Mouse (Mus musculus): Measurements from ENCODE around the gene Zbtb20. TPM values are rescaled to one million over a fixed set of nuclear protein-coding genes. Genes with fewer than 3 reads are reported as not detected.
A peak's percentile ranks its signal among the peaks of the same experiment; 100 is the strongest.

The Zbtb20 gene
- polyA plus RNA-seq, 1 experiment from 2014 or later = 54.7 TPM

GRCm38 (mm10) chr16:43506189-43506751, 630.6 kb downstream of the Zbtb20 start:
- peak overlapping the region; percentile 62 for H3K9ac ChIP-seq (ENCODE audit: low read length)
- ATAC-seq (replicated peaks; ENCODE audit: low FRiP score) = peak; percentile 11; the same call in 1 of the 2 replicates
- H3K9me3 ChIP-seq (ENCODE audit: control insufficient read depth, low read length) = no peaks in the 10 kb centered on the region
- H3K4me2 ChIP-seq (ENCODE audit: low read depth, low read length, severe bottlenecking) = peak overlapping the region; percentile 50
- peak overlapping the region; percentile 79 for H3K27ac ChIP-seq (ENCODE audit: low read depth, low read length)
- H3K27me3 ChIP-seq (ENCODE audit: control insufficient read depth, insufficient read depth, low read length) = no peaks in the 10 kb centered on the region
- H3K4me3 ChIP-seq (ENCODE audit: low read depth, low read length) = peak overlapping the region; percentile 25
- DNase-seq (ENCODE audit: low spot score) = no peak
- H3K4me1 ChIP-seq (replicated peaks; ENCODE audit: control insufficient read depth, insufficient read depth, low read length) = peaks cover 16% of the 10 kb centered on the region
- WGBS = 9% methylated on average over 9 of the region's 9 CpGs
- no peaks in the 10 kb centered on the region for H3K36me3 ChIP-seq (ENCODE audit: control insufficient read depth, insufficient read depth, low read length)

GRCm38 (mm10) chr16:43506771-43507405, 631.2 kb downstream of the Zbtb20 start:
- H3K4me2 ChIP-seq (ENCODE audit: low read depth, low read length, severe bottlenecking) = peak overlapping the region; percentile 50
- WGBS = 11% methylated on average over 10 of the region's 10 CpGs
- no peaks in the 10 kb centered on the region for H3K9me3 ChIP-seq (ENCODE audit: control insufficient read depth, low read length)
- no peak for ATAC-seq (replicated peaks; ENCODE audit: low FRiP score)
- DNase-seq (ENCODE audit: low spot score) = no peak
- peak overlapping the region; percentile 79 for H3K27ac ChIP-seq (ENCODE audit: low read depth, low read length)
- H3K36me3 ChIP-seq (ENCODE audit: control insufficient read depth, insufficient read depth, low read length) = no peaks in the 10 kb centered on the region
- peaks cover 16% of the 10 kb centered on the region for H3K4me1 ChIP-seq (replicated peaks; ENCODE audit: control insufficient read depth, insufficient read depth, low read length)
- H3K27me3 ChIP-seq (ENCODE audit: control insufficient read depth, insufficient read depth, low read length) = no peaks in the 10 kb centered on the region
- peak overlapping the region; percentile 25 for H3K4me3 ChIP-seq (ENCODE audit: low read depth, low read length)
- peak overlapping the region; percentile 62 for H3K9ac ChIP-seq (ENCODE audit: low read length)

- no peak for DNase-seq (ENCODE audit: low spot score)
- no peak overlapping the region; the same call in 1 of the 2 replicates for H3K4me3 ChIP-seq (ENCODE audit: low read depth, low read length)
Observed at GRCm38 (mm10) chr16:43508166-43508998, 632.7 kb downstream of the Zbtb20 start.

GRCm38 (mm10) chr16:43510516-43510915, 634.8 kb downstream of the Zbtb20 start:
- Histone ChIP-seq H3K36me3 (ENCODE audit: control insufficient read depth, insufficient read depth, low read length) (no peaks in the 10 kb centered on the region), H3K27me3 (ENCODE audit: control insufficient read depth, insufficient read depth, low read length) (no peaks in the 10 kb centered on the region), H3K9me3 (ENCODE audit: control insufficient read depth, low read length) (no peaks in the 10 kb centered on the region), H3K4me1 (replicated peaks; ENCODE audit: control insufficient read depth, insufficient read depth, low read length) (peaks cover 10% of the 10 kb centered on the region), H3K4me3 (ENCODE audit: low read depth, low read length) (no peak overlapping the region), H3K27ac (ENCODE audit: low read depth, low read length) (peak overlapping the region; percentile 41; the same call in 1 of the 2 replicates), H3K9ac (ENCODE audit: low read length) (peak overlapping the region; percentile 16; the same call in 1 of the 2 replicates), H3K4me2 (ENCODE audit: low read depth, low read length, severe bottlenecking) (peak overlapping the region; percentile 9; the same call in 1 of the 2 replicates)
- 55% methylated on average over 5 of the region's 5 CpGs for WGBS
- ATAC-seq (replicated peaks; ENCODE audit: low FRiP score) (no peak), DNase-seq (ENCODE audit: low spot score) (no peak)

More at GRCm38 (mm10) chr16:43508166-43508998, 632.7 kb downstream of the Zbtb20 start:
- Histone ChIP-seq H3K36me3 (ENCODE audit: control insufficient read depth, insufficient read depth, low read length) (no peaks in the 10 kb centered on the region), H3K4me1 (replicated peaks; ENCODE audit: control insufficient read depth, insufficient read depth, low read length) (peaks cover 12% of the 10 kb centered on the region), H3K27ac (ENCODE audit: low read depth, low read length) (no peak overlapping the region), H3K9me3 (ENCODE audit: control insufficient read depth, low read length) (no peaks in the 10 kb centered on the region), H3K4me2 (ENCODE audit: low read depth, low read length, severe bottlenecking) (peak overlapping the region; percentile 26; the same call in 1 of the 2 replicates), H3K9ac (ENCODE audit: low read length) (peak overlapping the region; percentile 35), H3K27me3 (ENCODE audit: control insufficient read depth, insufficient read depth, low read length) (no peaks in the 10 kb centered on the region)
- no peak for ATAC-seq (replicated peaks; ENCODE audit: low FRiP score)
- 71% methylated on average over 9 of the region's 9 CpGs for WGBS

- no peak overlapping the region for H3K9ac ChIP-seq (ENCODE audit: low read length)
- ATAC-seq (replicated peaks; ENCODE audit: low FRiP score) = no peak
Observed at GRCm38 (mm10) chr16:43511531-43511930, 635.9 kb downstream of the Zbtb20 start.

GRCm38 (mm10) chr16:43513933-43514332, 638.3 kb downstream of the Zbtb20 start:
- DNase-seq (ENCODE audit: low spot score) (no peak), ATAC-seq (replicated peaks; ENCODE audit: low FRiP score) (no peak)
- Histone ChIP-seq H3K4me1 (replicated peaks; ENCODE audit: control insufficient read depth, insufficient read depth, low read length) (peaks cover 2% of the 10 kb centered on the region; the same call in 1 of the 2 replicates), H3K27ac (ENCODE audit: low read depth, low read length) (no peak overlapping the region), H3K9me3 (ENCODE audit: control insufficient read depth, low read length) (no peaks in the 10 kb centered on the region), H3K4me2 (ENCODE audit: low read depth, low read length, severe bottlenecking) (no peak overlapping the region), H3K36me3 (ENCODE audit: control insufficient read depth, insufficient read depth, low read length) (no peaks in the 10 kb centered on the region), H3K4me3 (ENCODE audit: low read depth, low read length) (no peak overlapping the region), H3K27me3 (ENCODE audit: control insufficient read depth, insufficient read depth, low read length) (no peaks in the 10 kb centered on the region), H3K9ac (ENCODE audit: low read length) (no peak overlapping the region)
- WGBS = 84% methylated on average over 5 of the region's 5 CpGs

More at GRCm38 (mm10) chr16:43511531-43511930, 635.9 kb downstream of the Zbtb20 start:
- Histone ChIP-seq H3K27ac (ENCODE audit: low read depth, low read length) (no peak overlapping the region), H3K27me3 (ENCODE audit: control insufficient read depth, insufficient read depth, low read length) (no peaks in the 10 kb centered on the region), H3K4me3 (ENCODE audit: low read depth, low read length) (no peak overlapping the region), H3K4me1 (replicated peaks; ENCODE audit: control insufficient read depth, insufficient read depth, low read length) (peaks cover 6% of the 10 kb centered on the region), H3K4me2 (ENCODE audit: low read depth, low read length, severe bottlenecking) (no peak overlapping the region), H3K36me3 (ENCODE audit: control insufficient read depth, insufficient read depth, low read length) (no peaks in the 10 kb centered on the region), H3K9me3 (ENCODE audit: control insufficient read depth, low read length) (no peaks in the 10 kb centered on the region)
- 86% methylated on average over 4 of the region's 4 CpGs for WGBS
- DNase-seq (ENCODE audit: low spot score) = no peak

- Histone ChIP-seq H3K4me1 (replicated peaks; ENCODE audit: control insufficient read depth, insufficient read depth, low read length) (no peaks in the 10 kb centered on the region), H3K4me2 (ENCODE audit: low read depth, low read length, severe bottlenecking) (no peak overlapping the region), H3K27ac (ENCODE audit: low read depth, low read length) (no peak overlapping the region), H3K36me3 (ENCODE audit: control insufficient read depth, insufficient read depth, low read length) (no peaks in the 10 kb centered on the region), H3K27me3 (ENCODE audit: control insufficient read depth, insufficient read depth, low read length) (no peaks in the 10 kb centered on the region), H3K9ac (ENCODE audit: low read length) (no peak overlapping the region), H3K4me3 (ENCODE audit: low read depth, low read length) (no peak overlapping the region), H3K9me3 (ENCODE audit: control insufficient read depth, low read length) (no peaks in the 10 kb centered on the region)
- DNase-seq (ENCODE audit: low spot score) = no peak
- no peak for ATAC-seq (replicated peaks; ENCODE audit: low FRiP score)
- 83% methylated on average over 4 of the region's 4 CpGs for WGBS
Observed at GRCm38 (mm10) chr16:43515538-43515937, 639.9 kb downstream of the Zbtb20 start.

GRCm38 (mm10) chr16:43520274-43520673, 644.6 kb downstream of the Zbtb20 start:
- H3K9ac ChIP-seq (ENCODE audit: low read length) = no peak overlapping the region
- no peaks in the 10 kb centered on the region for H3K36me3 ChIP-seq (ENCODE audit: control insufficient read depth, insufficient read depth, low read length)
- H3K27me3 ChIP-seq (ENCODE audit: control insufficient read depth, insufficient read depth, low read length) = no peaks in the 10 kb centered on the region
- no peak overlapping the region for H3K27ac ChIP-seq (ENCODE audit: low read depth, low read length)
- H3K4me1 ChIP-seq (replicated peaks; ENCODE audit: control insufficient read depth, insufficient read depth, low read length) = no peaks in the 10 kb centered on the region
- ATAC-seq (replicated peaks; ENCODE audit: low FRiP score) (no peak), DNase-seq (ENCODE audit: low spot score) (no peak)
- no peak overlapping the region for H3K4me2 ChIP-seq (ENCODE audit: low read depth, low read length, severe bottlenecking)
- WGBS = 89% methylated on average over 2 of the region's 2 CpGs
- H3K4me3 ChIP-seq (ENCODE audit: low read depth, low read length) = no peak overlapping the region
- no peaks in the 10 kb centered on the region for H3K9me3 ChIP-seq (ENCODE audit: control insufficient read depth, low read length)

Measured in forebrain, embryonic 11.5 days (tissue).